Mouse (Mus musculus) limb, embryonic 15.5 days (tissue): ENCODE results near the gene Sf3b1. TPM values are rescaled to one million over a fixed set of nuclear protein-coding genes. Genes with fewer than 3 reads are reported as not detected.
"Not testable (repeated sequence)": the region's sequence is repeated elsewhere in the genome, so short reads cannot be mapped to it uniquely, and the experiment has no call there.

Experiments
- ATAC-seq: fragments of 200-750 bp; cut with Nextera tagmentation; 2 replicates; pipeline ENCODE4 v1.8.0; 2017; ENCODE audit warnings: low read depth, moderate TSS enrichment; ENCODE audit not compliant: insufficient number of reproducible peaks, low FRiP score, low TSS enrichment
- H3K27ac ChIP-seq: fragments of 300-500 bp; sonication (generic); 2 replicates; pipeline ENCODE4 v1.5.1; 2015; ENCODE audit warnings: moderate library complexity, mild to moderate bottlenecking, inconsistent platforms
- H3K27me3 ChIP-seq: fragments of 300-500 bp; sonication (generic); 2 replicates; pipeline ENCODE4 v1.6.1; 2015; ENCODE audit warnings: inconsistent platforms
- H3K36me3 ChIP-seq: fragments of 300-500 bp; sonication (generic); 2 replicates; pipeline ENCODE4 v1.6.1; 2015; ENCODE audit warnings: inconsistent platforms
- H3K4me1 ChIP-seq: fragments of 300-500 bp; sonication (generic); 2 replicates; pipeline ENCODE4 v1.6.1; 2015; ENCODE audit warnings: inconsistent platforms
- H3K4me2 ChIP-seq: fragments of 300-500 bp; sonication (generic); 2 replicates; pipeline ENCODE4 v1.6.1; 2015; ENCODE audit warnings: mild to moderate bottlenecking, inconsistent platforms
- H3K4me3 ChIP-seq: fragments of 300-500 bp; sonication (generic); 2 replicates; pipeline ENCODE4 v1.5.1; 2015; ENCODE audit warnings: mild to moderate bottlenecking, inconsistent platforms
- H3K9ac ChIP-seq: fragments of 300-500 bp; sonication (generic); 2 replicates; pipeline ENCODE4 v1.6.1; 2015; ENCODE audit warnings: inconsistent platforms
- H3K9me3 ChIP-seq: fragments of 300-500 bp; sonication (generic); 2 replicates; pipeline ENCODE4 v1.6.1; 2016; ENCODE audit warnings: inconsistent platforms
- WGBS: fragments of 180-500 bp; shearing (Covaris S2); methylation state at CpG from one replicate; pipeline ENCODE4 v1.1.7; 2015; 5-methylcytosine and 5-hydroxymethylcytosine counted together
- polyA plus RNA-seq: library from polyadenylated mRNA; unstranded; fragments of >200 nt; fragmentation: Nextera tagmentation; extraction: Ambion mirVana; gene quantifications from 2 replicates; pipeline ENCODE4 v1.2.1, GENCODE M21; 2015

The Sf3b1 gene
- polyA plus RNA-seq, 1 experiment from 2014 or later: 297 TPM

DNA sequence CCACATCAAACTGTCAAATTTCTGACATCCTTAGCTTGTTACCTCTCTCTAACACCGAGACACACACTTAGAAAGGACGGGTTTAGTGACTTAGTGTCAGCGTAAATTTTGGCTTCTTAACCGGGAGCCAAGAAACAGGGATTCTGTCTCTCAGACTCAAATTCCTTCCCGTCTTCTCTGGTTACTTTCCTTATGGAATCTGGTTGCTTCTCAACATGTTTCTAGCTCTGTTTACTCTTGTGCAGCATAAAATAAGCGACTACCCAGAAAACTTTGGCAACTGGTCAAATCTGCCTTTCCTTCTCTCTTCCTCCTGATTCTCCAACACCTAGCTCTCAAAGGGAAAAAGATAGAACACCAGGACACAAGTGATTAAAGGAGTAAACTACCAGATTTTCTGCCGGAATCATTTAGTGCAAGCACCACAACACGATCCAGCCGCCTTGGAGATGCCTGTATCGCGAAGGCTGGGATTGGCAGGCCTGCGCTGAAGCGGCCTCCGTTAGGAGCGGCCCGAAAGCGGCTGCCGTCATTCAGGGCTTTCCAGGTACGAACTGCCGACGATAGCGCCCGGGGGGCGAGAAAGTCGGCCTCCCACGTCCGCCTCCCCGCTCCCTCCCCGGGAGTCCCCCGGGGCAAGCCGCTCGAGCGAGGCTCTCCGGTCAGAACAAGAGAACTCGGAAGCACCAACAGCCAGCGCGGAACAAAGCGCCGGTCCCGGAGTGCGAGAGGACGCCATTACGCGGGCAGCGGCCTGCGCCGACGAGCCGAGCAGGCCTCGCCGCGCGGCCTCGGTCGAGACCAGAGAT, 633 bp downstream of the Sf3b1 start:
- peak overlapping the region; percentile 96 for H3K27ac ChIP-seq
- peak overlapping the region; percentile 51 for H3K4me2 ChIP-seq
- WGBS: under 1% methylated on average over 55 of the region's 55 CpGs
- H3K4me3 ChIP-seq: peak overlapping the region; percentile 88
- peak; percentile 16; the same call in 1 of the 2 replicates for ATAC-seq
- H3K27me3 ChIP-seq: no peaks in the 10 kb centered on the region
- H3K4me1 ChIP-seq: peaks cover 5% of the 10 kb centered on the region; the same call in 1 of the 2 replicates
- no peaks in the 10 kb centered on the region for H3K9me3 ChIP-seq
- H3K36me3 ChIP-seq: no peaks in the 10 kb centered on the region
- H3K9ac ChIP-seq: peak overlapping the region; percentile 96

DNA sequence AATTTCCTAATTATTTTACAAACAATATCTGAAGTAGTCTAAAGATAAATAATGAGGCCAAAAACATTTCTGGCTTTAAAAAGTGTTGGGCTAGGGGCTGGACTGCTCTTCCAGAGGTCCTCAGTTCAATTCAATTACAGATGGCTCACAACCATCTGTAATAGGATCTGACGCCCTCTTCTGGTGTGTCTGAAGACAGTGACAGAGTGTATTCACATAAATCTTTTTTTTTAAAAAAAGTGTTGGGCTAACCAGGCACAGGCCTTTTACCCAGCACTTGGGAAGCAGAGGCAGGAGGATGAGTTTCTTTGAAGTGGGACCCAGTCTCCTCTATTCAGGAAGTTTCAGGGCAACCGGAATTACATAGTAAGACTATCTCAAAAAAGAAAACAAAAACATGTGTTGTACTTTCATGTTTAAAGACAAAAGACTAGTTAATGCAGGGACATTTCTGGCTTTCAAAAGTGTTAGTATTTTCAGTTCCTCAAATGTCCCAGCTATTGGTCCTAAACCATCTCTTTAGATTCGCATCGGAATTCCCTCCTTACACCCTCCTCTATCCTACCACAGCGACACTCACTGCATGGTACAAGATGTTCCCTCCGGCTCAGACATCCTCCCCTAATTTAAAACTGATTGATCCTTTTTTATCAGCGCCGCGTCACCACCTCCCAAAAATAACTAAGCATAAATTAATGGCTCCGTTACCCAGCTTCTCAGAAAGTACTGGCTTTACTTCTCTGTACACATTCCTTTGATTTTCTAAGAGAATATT, 1.4 kb downstream of the Sf3b1 start:
- H3K36me3 ChIP-seq: no peaks in the 10 kb centered on the region
- WGBS: 9% methylated on average over 10 of the region's 10 CpGs
- peak overlapping the region; percentile 88 for H3K4me3 ChIP-seq
- peak overlapping the region; percentile 96 for H3K27ac ChIP-seq
- no peak for ATAC-seq
- peak overlapping the region; percentile 96 for H3K9ac ChIP-seq
- peaks cover 5% of the 10 kb centered on the region; the same call in 1 of the 2 replicates for H3K4me1 ChIP-seq
- H3K27me3 ChIP-seq: no peaks in the 10 kb centered on the region
- no peaks in the 10 kb centered on the region for H3K9me3 ChIP-seq
- peak overlapping the region; percentile 51 for H3K4me2 ChIP-seq

DNA sequence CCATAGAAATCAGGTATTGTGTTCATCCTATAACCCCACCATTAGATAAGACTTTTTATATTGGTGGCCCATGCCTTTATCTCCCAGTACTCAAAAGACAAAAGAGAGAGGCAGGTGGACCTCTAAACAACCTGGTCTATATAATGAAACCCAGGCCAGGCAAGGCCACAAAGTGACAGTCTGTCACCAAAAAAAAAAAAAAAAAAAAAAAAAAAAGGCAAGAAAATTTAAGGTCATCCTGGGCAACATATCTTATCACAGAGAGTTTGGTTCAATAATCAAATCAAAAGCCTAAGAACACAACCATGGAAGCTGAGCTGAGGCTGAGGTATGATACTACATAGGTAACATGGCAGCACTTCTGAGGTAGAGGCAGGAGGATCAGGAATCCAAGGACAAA, 5.4 kb downstream of the Sf3b1 start:
- Histone ChIP-seq H3K27me3 (no peaks in the 10 kb centered on the region), H3K4me3 (no peak overlapping the region), H3K4me2 (no peak overlapping the region), H3K4me1 (peaks cover 5% of the 10 kb centered on the region; the same call in 1 of the 2 replicates), H3K9ac (no peak overlapping the region), H3K36me3 (peaks cover 16% of the 10 kb centered on the region; the same call in 1 of the 2 replicates), H3K9me3 (no peaks in the 10 kb centered on the region), H3K27ac (no peak overlapping the region)
- ATAC-seq: no peak

DNA sequence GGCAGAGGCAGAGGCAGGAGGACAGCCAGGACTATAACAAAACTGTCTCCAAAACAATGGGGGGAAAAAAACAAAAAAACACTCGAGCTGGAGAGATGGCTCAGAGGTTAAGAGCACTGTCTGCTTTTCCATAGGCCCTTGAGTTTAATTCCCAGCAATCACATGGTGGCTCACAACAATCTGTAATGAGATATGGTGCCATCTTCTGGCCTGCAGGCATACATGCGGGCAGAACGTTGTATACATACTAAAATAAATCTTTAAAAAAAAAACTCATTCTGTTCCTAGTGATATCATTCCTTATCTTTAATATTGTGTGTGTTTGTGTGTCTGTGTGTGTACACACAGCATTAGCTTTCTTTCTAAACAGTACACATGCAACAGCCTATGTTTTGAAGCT, 14.8 kb downstream of the Sf3b1 start:
- WGBS: 61% methylated on average over 3 of the region's 3 CpGs
- no peak overlapping the region for H3K9ac ChIP-seq
- H3K9me3 ChIP-seq: no peaks in the 10 kb centered on the region
- H3K4me3 ChIP-seq: no peak overlapping the region
- H3K4me1 ChIP-seq: no peaks in the 10 kb centered on the region
- no peak overlapping the region for H3K4me2 ChIP-seq
- no peak for ATAC-seq
- no peak overlapping the region for H3K27ac ChIP-seq
- H3K36me3 ChIP-seq: peaks cover 63% of the 10 kb centered on the region
- no peaks in the 10 kb centered on the region for H3K27me3 ChIP-seq

DNA sequence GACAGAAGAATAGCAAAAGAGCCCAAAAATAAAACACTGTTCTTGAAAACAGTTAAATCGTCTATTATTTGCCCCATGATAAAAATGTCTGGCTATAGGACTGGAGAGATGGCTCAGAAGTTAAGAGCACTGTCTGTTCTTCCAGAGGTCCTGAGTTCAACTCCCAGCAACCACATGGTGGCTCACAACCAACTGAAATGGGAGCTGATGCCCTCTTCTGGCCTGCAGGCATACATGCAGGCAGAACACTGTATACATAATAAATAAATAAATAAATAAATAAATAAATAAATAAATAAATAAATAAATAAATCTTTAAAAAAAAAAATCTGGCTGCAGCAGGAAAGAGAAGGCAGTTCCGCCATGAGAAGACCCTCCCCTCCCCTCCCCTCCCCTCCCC, 19.0 kb downstream of the Sf3b1 start:
- peaks cover 60% of the 10 kb centered on the region for H3K36me3 ChIP-seq
- not testable (repeated sequence) for H3K9ac ChIP-seq, H3K27me3 ChIP-seq, H3K4me3 ChIP-seq, H3K4me1 ChIP-seq, H3K4me2 ChIP-seq, ATAC-seq, H3K27ac ChIP-seq, H3K9me3 ChIP-seq
- WGBS: 91% methylated on average over 2 of the region's 2 CpGs

DNA sequence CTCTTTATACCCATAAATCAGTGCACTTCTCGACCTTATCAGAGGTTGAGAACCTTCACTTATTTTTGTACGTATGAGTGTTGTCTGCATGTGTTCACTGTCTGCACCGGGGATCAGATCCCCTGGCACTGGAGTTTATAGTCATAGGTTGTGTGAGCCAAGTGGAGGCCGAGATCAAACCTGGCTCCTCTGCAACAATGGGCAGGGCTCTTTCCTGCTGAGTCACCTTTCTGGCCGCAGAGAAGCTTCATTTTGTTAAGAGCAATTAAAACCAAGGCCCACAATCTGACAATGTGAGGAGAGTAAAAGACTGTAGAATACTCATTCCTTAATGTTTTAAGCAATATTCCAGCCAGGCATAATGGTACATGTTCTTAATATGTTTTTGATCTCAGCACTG, 33.7 kb downstream of the Sf3b1 start:
- Histone ChIP-seq H3K9me3 (no peaks in the 10 kb centered on the region), H3K4me1 (no peaks in the 10 kb centered on the region), H3K27ac (no peak overlapping the region), H3K9ac (no peak overlapping the region), H3K4me2 (no peak overlapping the region), H3K36me3 (peaks cover 75% of the 10 kb centered on the region), H3K27me3 (no peaks in the 10 kb centered on the region), H3K4me3 (no peak overlapping the region)
- no peak for ATAC-seq
- WGBS: 83% methylated on average over 5 of the region's 5 CpGs

DNA sequence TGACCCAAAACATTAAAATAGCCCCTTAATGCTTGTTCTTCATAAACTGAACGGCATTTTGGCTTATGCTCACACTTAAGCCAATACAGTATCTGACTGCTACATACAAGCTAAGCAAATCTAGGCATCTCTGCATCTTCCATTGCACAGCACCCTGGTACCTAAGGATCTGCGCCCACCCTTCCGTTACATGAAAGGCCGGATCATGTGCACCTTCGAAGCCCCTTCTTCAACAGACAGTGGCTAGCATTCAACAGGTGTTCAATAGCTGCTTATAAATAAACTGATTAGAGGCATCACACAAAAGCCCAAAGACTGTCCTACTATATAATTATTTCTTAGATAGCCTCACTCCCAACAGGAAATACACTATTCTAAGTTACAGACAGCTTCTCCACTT, 41.0 kb downstream of the Sf3b1 start:
- 92% methylated on average over 5 of the region's 5 CpGs for WGBS
- Histone ChIP-seq H3K4me3 (no peak overlapping the region), H3K9ac (no peak overlapping the region), H3K27me3 (no peaks in the 10 kb centered on the region), H3K36me3 (peaks cover 52% of the 10 kb centered on the region), H3K4me1 (no peaks in the 10 kb centered on the region), H3K9me3 (no peaks in the 10 kb centered on the region), H3K27ac (no peak overlapping the region), H3K4me2 (no peak overlapping the region)
- ATAC-seq: no peak

DNA sequence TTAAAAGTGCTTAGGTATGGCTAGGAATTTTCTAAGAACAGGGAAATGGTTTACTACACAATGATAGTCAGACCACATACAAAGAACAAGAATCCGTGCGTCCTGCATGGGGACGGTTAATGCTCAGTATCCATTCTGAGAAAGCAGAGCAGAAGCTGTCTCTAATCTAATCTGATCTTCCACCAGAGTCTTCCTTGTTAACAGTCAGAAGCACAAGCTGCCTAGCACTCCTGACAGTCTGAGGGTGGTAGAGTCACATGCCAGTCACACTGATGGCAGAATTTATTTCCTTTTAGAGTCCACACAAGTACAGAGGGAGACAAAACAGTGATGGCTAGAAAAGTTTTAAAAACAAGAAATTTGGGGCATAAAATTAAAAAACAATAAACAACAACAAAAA, 41.5 kb downstream of the Sf3b1 start:
- H3K27ac ChIP-seq: no peak overlapping the region
- H3K9ac ChIP-seq: no peak overlapping the region
- ATAC-seq: no peak
- no peaks in the 10 kb centered on the region for H3K4me1 ChIP-seq
- H3K9me3 ChIP-seq: no peaks in the 10 kb centered on the region
- peaks cover 48% of the 10 kb centered on the region for H3K36me3 ChIP-seq
- H3K27me3 ChIP-seq: no peaks in the 10 kb centered on the region
- H3K4me2 ChIP-seq: no peak overlapping the region
- WGBS: 88% methylated on average over 3 of the region's 3 CpGs
- H3K4me3 ChIP-seq: no peak overlapping the region

DNA sequence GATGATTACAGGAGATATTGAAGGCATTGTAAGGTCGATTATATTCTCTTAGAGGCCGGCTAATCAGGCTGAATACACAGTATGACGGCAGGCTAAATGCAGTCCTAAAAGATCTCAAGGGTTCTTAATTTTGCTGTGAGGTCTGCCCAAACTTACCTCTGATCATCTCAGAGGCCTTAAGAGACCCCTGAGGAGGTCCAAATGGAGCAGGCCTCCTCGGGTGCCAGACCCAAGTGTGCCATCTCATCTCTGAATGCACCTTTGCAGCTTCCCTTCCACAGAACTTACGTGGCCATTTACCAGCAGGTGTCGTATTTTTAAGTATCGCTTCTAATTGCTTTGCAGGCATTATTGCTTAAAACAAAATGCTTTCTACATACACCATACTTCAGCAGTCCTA, 43.1 kb downstream of the Sf3b1 start:
- Histone ChIP-seq H3K9ac (no peak overlapping the region), H3K9me3 (no peaks in the 10 kb centered on the region), H3K4me3 (no peak overlapping the region), H3K36me3 (peaks cover 35% of the 10 kb centered on the region), H3K27ac (no peak overlapping the region), H3K27me3 (no peaks in the 10 kb centered on the region), H3K4me2 (no peak overlapping the region), H3K4me1 (no peaks in the 10 kb centered on the region)
- WGBS: 90% methylated on average over 7 of the region's 7 CpGs
- ATAC-seq: no peak

DNA sequence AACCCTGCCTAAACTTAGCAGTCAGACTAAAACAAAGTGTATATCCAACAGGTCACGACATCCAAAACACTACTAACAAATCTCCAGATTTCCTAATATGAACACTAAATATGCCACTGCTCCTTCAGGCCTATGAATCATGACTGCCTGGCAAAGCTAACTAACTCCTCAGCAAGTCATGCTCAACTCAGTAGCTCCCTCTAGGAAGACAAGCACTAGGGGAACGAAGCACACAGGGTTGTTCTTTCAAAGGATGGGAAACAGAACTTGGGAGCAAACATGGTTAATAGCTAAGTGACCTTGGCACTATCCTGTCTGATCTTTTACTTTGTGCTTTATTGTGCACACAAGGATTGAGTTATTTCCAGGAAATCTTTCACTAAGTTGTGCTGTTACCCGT, 43.9 kb downstream of the Sf3b1 start:
- WGBS: 68% methylated on average over 3 of the region's 3 CpGs
- no peak overlapping the region for H3K27ac ChIP-seq
- no peaks in the 10 kb centered on the region for H3K9me3 ChIP-seq
- no peak for ATAC-seq
- H3K9ac ChIP-seq: no peak overlapping the region
- no peaks in the 10 kb centered on the region for H3K27me3 ChIP-seq
- peaks cover 33% of the 10 kb centered on the region for H3K36me3 ChIP-seq
- no peak overlapping the region for H3K4me2 ChIP-seq
- H3K4me3 ChIP-seq: no peak overlapping the region
- H3K4me1 ChIP-seq: no peaks in the 10 kb centered on the region

DNA sequence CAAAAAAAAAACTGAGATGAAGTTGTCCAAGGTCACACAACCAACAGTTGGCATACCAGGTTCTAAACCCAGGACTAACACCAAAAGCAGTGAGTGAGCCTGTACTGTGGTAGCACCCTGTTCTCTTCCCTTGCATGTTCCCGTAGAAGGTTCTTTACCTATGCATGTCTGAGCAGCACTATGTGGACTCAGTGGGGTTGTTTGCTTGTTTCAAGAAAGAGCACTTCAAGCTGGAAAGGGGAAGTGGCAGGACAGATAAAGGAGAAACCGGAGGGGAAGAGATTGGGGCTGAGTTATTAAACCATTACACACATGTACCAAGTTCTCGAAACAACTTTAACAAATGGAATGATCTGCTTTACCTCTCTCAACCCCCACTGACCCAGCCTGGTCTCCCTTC, 44.6 kb downstream of the Sf3b1 start:
- WGBS: 90% methylated on average over 3 of the region's 3 CpGs
- Histone ChIP-seq H3K36me3 (peaks cover 29% of the 10 kb centered on the region), H3K9me3 (no peaks in the 10 kb centered on the region), H3K4me3 (no peak overlapping the region), H3K27me3 (no peaks in the 10 kb centered on the region), H3K4me1 (no peaks in the 10 kb centered on the region), H3K4me2 (no peak overlapping the region), H3K27ac (no peak overlapping the region), H3K9ac (no peak overlapping the region)
- no peak for ATAC-seq

DNA sequence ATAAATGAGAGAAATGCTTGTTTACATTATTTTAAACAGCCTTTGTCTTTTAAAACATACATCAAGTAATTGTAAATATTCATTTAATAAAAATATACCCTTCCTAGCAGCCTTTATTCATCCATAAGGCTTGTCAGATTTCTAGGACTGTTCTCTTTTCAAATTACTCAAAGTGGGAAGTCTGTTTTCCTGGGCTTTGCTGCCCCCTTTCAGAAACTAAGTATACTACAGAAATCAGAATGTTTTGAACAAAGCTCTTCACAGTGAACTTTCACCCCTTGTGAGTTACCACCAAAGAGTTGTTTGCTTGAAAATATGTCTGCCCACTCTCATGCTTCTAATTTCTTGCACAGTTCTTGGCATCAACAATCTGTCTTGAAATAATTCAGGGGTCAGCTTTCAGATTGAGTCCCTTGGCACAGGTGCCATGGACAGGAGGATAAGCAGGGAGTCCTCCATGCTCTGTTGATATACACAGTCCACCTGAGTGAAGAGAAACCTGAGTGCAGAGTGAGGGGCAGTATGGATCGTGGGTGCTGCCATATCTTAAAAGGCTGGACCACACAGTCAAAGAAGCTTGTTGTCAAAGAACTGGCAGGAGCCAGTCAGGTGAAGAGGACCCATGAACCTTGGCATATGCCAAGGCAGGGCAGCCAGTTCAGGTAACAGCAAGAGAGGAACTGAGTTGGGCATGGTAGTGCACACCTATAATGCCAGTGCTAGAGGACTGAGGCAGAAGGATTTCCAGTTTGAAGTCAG, 47.9 kb downstream of the Sf3b1 start:
- Histone ChIP-seq H3K4me3 (no peak overlapping the region), H3K9me3 (no peaks in the 10 kb centered on the region), H3K27ac (no peak overlapping the region), H3K9ac (no peak overlapping the region), H3K4me1 (no peaks in the 10 kb centered on the region), H3K36me3 (peaks cover 4% of the 10 kb centered on the region), H3K27me3 (no peaks in the 10 kb centered on the region), H3K4me2 (no peak overlapping the region)
- no peak for ATAC-seq
- WGBS: 41% methylated on average over 1 of the region's 1 CpGs
